Mouse (Mus musculus): ENCODE results near the gene Kcnc1.

GRCm38 (mm10) chr7:46422052-46422763 is 25.9 kb downstream of the Kcnc1 start:
- TF ChIP-seq CTCF (IDR thresholded peaks at IDR 0.05; ENCODE audit: low read depth) = no peak
- no peak for TF ChIP-seq EP300 (IDR thresholded peaks at IDR 0.05; ENCODE audit: low read depth)

All from liver, embryonic 14.5 days (tissue).